In the genomic region with DNA sequence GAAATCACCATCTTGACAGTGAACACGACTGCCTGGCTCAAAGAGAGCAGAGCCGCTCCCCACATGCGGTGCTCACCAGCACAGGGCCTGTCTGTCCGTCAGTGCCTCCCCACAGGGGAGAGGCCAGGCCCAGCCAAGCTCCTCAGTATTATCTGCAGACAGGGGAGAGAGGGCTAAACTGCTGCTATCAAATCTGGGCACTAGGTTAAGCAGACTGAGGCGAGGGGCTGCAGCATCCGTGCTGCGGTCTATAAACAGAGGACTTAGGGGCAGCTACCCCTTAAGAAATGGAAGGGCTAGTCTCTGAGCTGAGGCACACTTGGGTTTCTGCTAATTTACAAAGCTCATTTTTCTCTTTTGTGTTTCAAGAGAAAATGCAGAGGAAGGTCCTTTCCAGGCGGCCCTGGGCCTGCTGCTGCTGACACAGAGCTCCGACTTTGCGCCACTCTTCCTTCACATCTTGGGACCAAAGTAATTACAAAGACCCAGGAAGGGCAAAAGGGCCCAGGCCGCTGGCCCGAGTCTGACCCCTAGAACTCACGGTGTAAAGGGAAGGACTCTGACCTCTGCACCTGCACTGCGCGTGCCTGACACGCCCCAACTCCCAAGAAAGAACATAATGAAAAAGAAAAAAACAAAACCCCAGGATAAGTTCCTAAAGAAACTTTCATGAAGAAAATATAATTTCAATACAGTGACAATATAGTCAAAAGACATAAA, we compare ENCODE assay signal across 24 mouse cellular contexts.
DNase-seq lines count a peak whose midpoint lies in the region; ATAC-seq and TF ChIP-seq lines count a peak whose summit lies in the region.
"Had no signal": no experiment of that assay in that cellular context is flagged by ENCODE, and none has a peak within 500 bp of the region (broad histone marks: within the 10 kb centered on the region; RNA-seq: fewer than 3 reads in every experiment).

No protein-coding gene starts in this region.

- TF ChIP-seq CTCF in stomach, postnatal 0 days (IDR thresholded peaks at IDR 0.05; ENCODE audit: low read depth): no peak

- no peaks in the 10 kb centered on the region for H3K27me3 ChIP-seq in forebrain, embryonic 11.5 days (ENCODE audit: control insufficient read depth, insufficient read depth, low read length)
- H3K27me3 ChIP-seq in forebrain, embryonic 14.5 days (replicated peaks; ENCODE audit: control insufficient read depth, insufficient read depth, low read length): no peaks in the 10 kb centered on the region
- no peaks in the 10 kb centered on the region for H3K27me3 ChIP-seq in kidney, embryonic 14.5 days (ENCODE audit: control insufficient read depth, insufficient read depth, low read length)
- H3K27me3 ChIP-seq in stomach, postnatal 0 days (ENCODE audit: control insufficient read depth, insufficient read depth, low read length): no peaks in the 10 kb centered on the region
- H3K27me3 ChIP-seq: CH12.LX; embryonic facial prominence, embryonic 15.5 days; hindbrain, embryonic 13.5 days; limb, embryonic 12.5 days; liver, embryonic 13.5 days; midbrain, embryonic 12.5 days; Patski had no signal

- WGBS in forebrain, embryonic 11.5 days: 82% methylated on average over 16 of the region's 16 CpGs
- WGBS in forebrain, embryonic 14.5 days: 88% methylated on average over 16 of the region's 16 CpGs
- WGBS in kidney, embryonic 14.5 days: 89% methylated on average over 16 of the region's 16 CpGs
- WGBS in stomach, postnatal 0 days: 83% methylated on average over 16 of the region's 16 CpGs

- H3K9me3 ChIP-seq in forebrain, embryonic 11.5 days (ENCODE audit: control insufficient read depth, low read length): no peaks in the 10 kb centered on the region
- H3K9me3 ChIP-seq in forebrain, embryonic 14.5 days (replicated peaks; ENCODE audit: control insufficient read depth, low read length): no peaks in the 10 kb centered on the region
- H3K9me3 ChIP-seq in kidney, embryonic 14.5 days (ENCODE audit: control insufficient read depth, low read length): no peaks in the 10 kb centered on the region
- no peaks in the 10 kb centered on the region for H3K9me3 ChIP-seq in stomach, postnatal 0 days (ENCODE audit: control insufficient read depth, low read length)
- H3K9me3 ChIP-seq: embryonic facial prominence, embryonic 15.5 days; G1E; hindbrain, embryonic 13.5 days; limb, embryonic 12.5 days; liver, embryonic 13.5 days; midbrain, embryonic 12.5 days had no signal

- H3K27ac ChIP-seq in forebrain, embryonic 11.5 days (ENCODE audit: low read depth, low read length): no peak overlapping the region
- H3K27ac ChIP-seq in forebrain, embryonic 14.5 days (ENCODE audit: low read depth, low read length): no peak overlapping the region
- H3K27ac ChIP-seq in kidney, embryonic 14.5 days (ENCODE audit: low read depth, low read length): no peak overlapping the region
- H3K27ac ChIP-seq in stomach, postnatal 0 days (replicated peaks): no peak overlapping the region
- H3K27ac ChIP-seq: embryonic facial prominence, embryonic 15.5 days; hindbrain, embryonic 13.5 days; layer of hippocampus, adult 2 months; limb, embryonic 12.5 days; liver, embryonic 13.5 days; midbrain, embryonic 12.5 days had no signal

- H3K4me1 ChIP-seq in forebrain, embryonic 11.5 days (replicated peaks; ENCODE audit: control insufficient read depth, insufficient read depth, low read length): no peaks in the 10 kb centered on the region
- H3K4me1 ChIP-seq in forebrain, embryonic 14.5 days (ENCODE audit: control insufficient read depth, insufficient read depth, low read length): peaks cover 6% of the 10 kb centered on the region; the same call in 1 of the 2 replicates
- peaks cover 7% of the 10 kb centered on the region for H3K4me1 ChIP-seq in kidney, embryonic 14.5 days (ENCODE audit: control insufficient read depth, insufficient read depth, low read length)
- H3K4me1 ChIP-seq in stomach, postnatal 0 days (replicated peaks; ENCODE audit: control insufficient read depth, insufficient read depth): no peaks in the 10 kb centered on the region

- no peak overlapping the region for H3K9ac ChIP-seq in forebrain, embryonic 11.5 days (ENCODE audit: low read length)
- H3K9ac ChIP-seq in forebrain, embryonic 14.5 days (ENCODE audit: low read length): no peak overlapping the region
- no peak overlapping the region for H3K9ac ChIP-seq in kidney, embryonic 14.5 days (ENCODE audit: low read depth, low read length)
- no peak overlapping the region for H3K9ac ChIP-seq in stomach, postnatal 0 days (ENCODE audit: low read length)
- H3K9ac ChIP-seq: embryonic facial prominence, embryonic 15.5 days; forebrain, postnatal 0 days; hindbrain, embryonic 13.5 days; limb, embryonic 12.5 days; liver, embryonic 13.5 days; midbrain, embryonic 12.5 days had no signal

- ATAC-seq in forebrain, embryonic 11.5 days (replicated peaks; ENCODE audit: low FRiP score): no peak
- ATAC-seq in forebrain, embryonic 14.5 days: no peak
- no peak for ATAC-seq in kidney, embryonic 14.5 days (ENCODE audit: low FRiP score, low TSS enrichment)
- ATAC-seq in stomach, postnatal 0 days (ENCODE audit: low FRiP score, low TSS enrichment): no peak
- ATAC-seq in CD4-positive, CD25-positive, alpha-beta regulatory T cell, adult 4 months: no peak
- ATAC-seq: forebrain, postnatal 0 days; Patski had no signal

- H3K36me3 ChIP-seq in forebrain, embryonic 11.5 days (ENCODE audit: control insufficient read depth, insufficient read depth, low read length): peaks cover 19% of the 10 kb centered on the region
- peaks cover 69% of the 10 kb centered on the region for H3K36me3 ChIP-seq in forebrain, embryonic 14.5 days (ENCODE audit: control insufficient read depth, insufficient read depth, low read length)
- peaks cover 68% of the 10 kb centered on the region for H3K36me3 ChIP-seq in kidney, embryonic 14.5 days (ENCODE audit: control insufficient read depth, insufficient read depth, low read length)
- H3K36me3 ChIP-seq in stomach, postnatal 0 days (ENCODE audit: control insufficient read depth, insufficient read depth, low read length): peaks cover 25% of the 10 kb centered on the region

- no peak for TF ChIP-seq EP300 in stomach, postnatal 0 days (optimal IDR thresholded peaks at IDR 0.05)

- DNase-seq in forebrain, embryonic 11.5 days (ENCODE audit: low spot score): peak; percentile 38
- no peak for DNase-seq in forebrain, embryonic 14.5 days (ENCODE audit: low spot score)
- DNase-seq in kidney, adult 8-10 months: peak; percentile 67 to 72
- peak; percentile 43 for DNase-seq in kidney, postnatal 14 days
- DNase-seq in stomach, postnatal 0 days (ENCODE audit: low spot score): peak; percentile 17
- DNase-seq: forebrain, postnatal 0 days; gastrocnemius, postnatal 14 days; heart, adult 18-20 months; liver, embryonic 13.5 days; lung, adult 2 months; lung, postnatal 14 days; right cerebral cortex, postnatal 14 days; spleen, adult 18-20 months; thymus, postnatal 14 days had no signal

- no peak overlapping the region for H3K4me2 ChIP-seq in forebrain, embryonic 11.5 days (ENCODE audit: low read depth, low read length, severe bottlenecking)
- H3K4me2 ChIP-seq in forebrain, embryonic 14.5 days (ENCODE audit: low read length): no peak overlapping the region
- no peak overlapping the region for H3K4me2 ChIP-seq in kidney, embryonic 14.5 days (replicated peaks; ENCODE audit: low read depth, low read length)
- H3K4me2 ChIP-seq in stomach, postnatal 0 days (replicated peaks; ENCODE audit: low read depth): no peak overlapping the region
- H3K4me2 ChIP-seq: embryonic facial prominence, embryonic 15.5 days; hindbrain, embryonic 13.5 days; limb, embryonic 12.5 days; liver, embryonic 13.5 days; midbrain, embryonic 12.5 days had no signal

- no peak overlapping the region for H3K4me3 ChIP-seq in forebrain, embryonic 11.5 days (ENCODE audit: low read depth, low read length)
- H3K4me3 ChIP-seq in forebrain, embryonic 14.5 days (ENCODE audit: low read depth, low read length): no peak overlapping the region
- no peak overlapping the region for H3K4me3 ChIP-seq in kidney, embryonic 14.5 days (ENCODE audit: low read length)
- H3K4me3 ChIP-seq in stomach, postnatal 0 days (ENCODE audit: low read depth, low read length): no peak overlapping the region
- H3K4me3 ChIP-seq: embryonic facial prominence, embryonic 15.5 days; hindbrain, embryonic 13.5 days; layer of hippocampus, adult 2 months; limb, embryonic 12.5 days; liver, embryonic 13.5 days; midbrain, embryonic 12.5 days had no signal
